Mouse (Mus musculus): Measurements from ENCODE around the gene Camkmt.

DNA sequence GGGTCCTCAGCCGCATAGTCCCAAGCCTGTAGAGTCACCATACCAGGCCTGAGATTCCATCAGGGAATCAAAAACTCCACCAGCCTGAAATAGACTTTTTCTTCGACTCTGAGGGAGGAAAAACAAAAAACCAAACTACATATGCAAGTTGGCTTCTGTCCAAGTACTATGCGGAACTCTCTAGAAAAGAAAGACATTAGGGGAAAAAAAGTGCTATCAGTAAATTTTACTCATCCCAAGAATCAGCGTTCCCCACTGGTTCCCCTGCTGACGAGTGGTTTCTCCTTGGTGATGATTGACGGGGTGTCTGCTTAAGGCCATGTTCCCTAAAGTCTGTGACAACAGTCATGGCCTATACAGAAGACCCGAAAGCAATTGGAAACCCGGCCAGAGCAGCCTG, 352.7 kb downstream of the Camkmt start:
- TF ChIP-seq CTCF (IDR thresholded peaks at IDR 0.05; ENCODE audit: extremely low read depth, insufficient read length, insufficient replicate concordance, low read depth, low read length) (no peak), POLR2A (IDR thresholded peaks at IDR 0.05; ENCODE audit: low read depth, low read length) (no peak)

Measured in small intestine, adult 2 months (tissue).